Mouse (Mus musculus) forebrain, embryonic 10.5 days (tissue): Measurements from ENCODE around the gene Zfp689. TPM values are rescaled to one million over a fixed set of nuclear protein-coding genes. Genes with fewer than 3 reads are reported as not detected.

Experiments used
- microRNA-seq: library from miRNA; unstranded; fragments of <30 nt; microRNA quantifications from one replicate; pipeline ENCODE4, GENCODE M21; 2017
- polyA plus RNA-seq: library from polyadenylated mRNA; unstranded; fragments of >200 nt; fragmentation: Nextera tagmentation; extraction: Ambion mirVana; gene quantifications from 2 replicates; pipeline ENCODE4 v1.2.1, GENCODE M21; 2016

Zfp689 gene
- polyA plus RNA-seq, 1 experiment from 2014 or later: 14.4 TPM

Small RNAs within 50 kb of the gene (microRNA-seq; reads per million reads assigned to microRNA genes)
- gene Gm47278 (not detected), gene Mir7060 (0.90 reads per million)

Other genes starting within 250 kb of the Zfp689 start
- 27.3 and 29.2 TPM in 2 replicates for gene Tbc1d10b, start 240.7 kb downstream of the Zfp689 start, polyA plus RNA-seq
- 10.7 and 10.8 TPM in 2 replicates for gene Mylpf, start 240.3 kb downstream of the Zfp689 start, polyA plus RNA-seq
- 74.7 and 78.3 TPM in 2 replicates for gene Zfp553, start 216.1 kb downstream of the Zfp689 start, polyA plus RNA-seq
- gene Sept1, start 216.0 kb downstream of the Zfp689 start, polyA plus RNA-seq: 30.3 and 32.3 TPM in 2 replicates
- gene Zfp771, start 204.9 kb downstream of the Zfp689 start, polyA plus RNA-seq: 55.8 and 57.7 TPM in 2 replicates
- gene Dctpp1, start 188.4 kb downstream of the Zfp689 start, polyA plus RNA-seq: 379 and 383 TPM in 2 replicates
- gene Sephs2, start 175.1 kb downstream of the Zfp689 start, polyA plus RNA-seq: 84.0 and 88.2 TPM in 2 replicates
- 0.22 and 0.36 TPM in 2 replicates for gene Itgal, start 152.9 kb downstream of the Zfp689 start, polyA plus RNA-seq
- gene Zfp768, start 103.6 kb downstream of the Zfp689 start, polyA plus RNA-seq: 17.6 and 18.9 TPM in 2 replicates
- gene Zfp747, start 73.1 kb downstream of the Zfp689 start, polyA plus RNA-seq: 7.6 TPM in 2 replicates
- 4.8 and 5.3 TPM in 2 replicates for gene 9130019O22Rik, start 62.0 kb downstream of the Zfp689 start, polyA plus RNA-seq
- 4.2 and 4.8 TPM in 2 replicates for gene E430018J23Rik, start 55.5 kb downstream of the Zfp689 start, polyA plus RNA-seq
- 5.8 and 6.1 TPM in 2 replicates for gene Zfp764, start 42.3 kb downstream of the Zfp689 start, polyA plus RNA-seq
- gene Zfp688, start 27.1 kb downstream of the Zfp689 start, polyA plus RNA-seq: 33.9 and 35.0 TPM in 2 replicates
- gene Prr14, start 10.5 kb upstream of the Zfp689 start, polyA plus RNA-seq: 47.3 and 50.9 TPM in 2 replicates
- gene Fbrs, start 30.0 kb upstream of the Zfp689 start, polyA plus RNA-seq: 7.3 and 7.7 TPM in 2 replicates
- 52.8 and 63.6 TPM in 2 replicates for gene Srcap, start 62.8 kb upstream of the Zfp689 start, polyA plus RNA-seq
- 15.9 and 18.4 TPM in 2 replicates for gene Gm42715, start 70.4 kb upstream of the Zfp689 start, polyA plus RNA-seq
- 6.2 TPM in 2 replicates for gene Tmem265, start 112.2 kb upstream of the Zfp689 start, polyA plus RNA-seq
- 42.4 and 45.0 TPM in 2 replicates for gene Phkg2, start 124.2 kb upstream of the Zfp689 start, polyA plus RNA-seq
- gene Ccdc189, start 139.4 kb upstream of the Zfp689 start, polyA plus RNA-seq: 12.2 and 12.8 TPM in 2 replicates
- gene Rnf40, start 139.6 kb upstream of the Zfp689 start, polyA plus RNA-seq: 60.5 and 62.8 TPM in 2 replicates
- gene Zfp629, start 166.6 kb upstream of the Zfp689 start, polyA plus RNA-seq: 30.6 and 33.0 TPM in 2 replicates